Mouse (Mus musculus): ENCODE data around the gene Atp1a2.
"Not testable (repeated sequence)": the region's sequence is repeated elsewhere in the genome, so short reads cannot be mapped to it uniquely, and the experiment has no call there.

The Atp1a2 gene

GRCm38 (mm10) chr1:172273386-172273785, 24.5 kb downstream of the Atp1a2 start:
- no peak for DNase-seq (ENCODE audit: low spot score in 2 of 2)

GRCm38 (mm10) chr1:172271765-172272164, 26.1 kb downstream of the Atp1a2 start:
- peak; percentile 63 to 71 for DNase-seq (ENCODE audit: low spot score in 2 of 2)

- DNase-seq (ENCODE audit: low spot score in 2 of 2) = no peak
Measured at GRCm38 (mm10) chr1:172271208-172271607, 26.7 kb downstream of the Atp1a2 start.

- DNase-seq (ENCODE audit: low spot score in 2 of 2) = no peak
Measured at GRCm38 (mm10) chr1:172261477-172262078, 36.3 kb downstream of the Atp1a2 start, which contains the start of gene Igsf8. Gene Igsf8 (plus strand): TSS chr1:172261641.

GRCm38 (mm10) chr1:172258314-172258713, 39.5 kb downstream of the Atp1a2 start, which contains the start of gene Atp1a4:
Gene Atp1a4 (minus strand): TSS chr1:172258414.
- no peak for DNase-seq (ENCODE audit: low spot score in 2 of 2)

- DNase-seq (ENCODE audit: low spot score in 2 of 2) = no peak
Measured at GRCm38 (mm10) chr1:172247679-172248078, 50.2 kb downstream of the Atp1a2 start.

- DNase-seq (ENCODE audit: low spot score in 2 of 2) = no peak
Measured at GRCm38 (mm10) chr1:172247216-172247615, 50.6 kb downstream of the Atp1a2 start.

- DNase-seq (ENCODE audit: low spot score in 2 of 2) = not testable (repeated sequence)
Measured at GRCm38 (mm10) chr1:172244645-172245044, 53.2 kb downstream of the Atp1a2 start.

- DNase-seq (ENCODE audit: low spot score in 2 of 2) = peak in 1 of 2 experiments; percentile 37
Measured at GRCm38 (mm10) chr1:172243547-172244205, 54.2 kb downstream of the Atp1a2 start.

GRCm38 (mm10) chr1:172242401-172242800, 55.5 kb downstream of the Atp1a2 start:
- DNase-seq (ENCODE audit: low spot score in 2 of 2) = peak; percentile 44 to 53

GRCm38 (mm10) chr1:172240945-172241708, 56.7 kb downstream of the Atp1a2 start:
- no peak for DNase-seq (ENCODE audit: low spot score in 2 of 2)

- DNase-seq (ENCODE audit: low spot score in 2 of 2) = no peak
Measured at GRCm38 (mm10) chr1:172229215-172229614, 68.6 kb downstream of the Atp1a2 start.

GRCm38 (mm10) chr1:172228209-172228608, 69.7 kb downstream of the Atp1a2 start:
- DNase-seq (ENCODE audit: low spot score in 2 of 2) = no peak
